Mouse (Mus musculus): ENCODE measurements around the gene Bdkrb1. TPM values are rescaled to one million over a fixed set of nuclear protein-coding genes. Genes with fewer than 3 reads are reported as not detected.

Gene Bdkrb1
- total RNA-seq (2021), result under 1 TPM in 1 of 2 experiments, not detected in 1; 0.20 TPM
- long read RNA-seq, experiment 1, result 0 reads
- long read RNA-seq, experiment 2, result 0 reads

GRCm38 (mm10) chr12:105602581-105603210, at the start of gene Bdkrb1:
Bdkrb1 (plus strand) TSS chr12:105603085.
- DNase-seq, result no peak
- intact Hi-C loops (cut with DNase I), result no loop called here

- DNase-seq, result no peak
- intact Hi-C loops (cut with DNase I), result no loop called here
Observed at GRCm38 (mm10) chr12:105554151-105554772, 48.6 kb upstream of the Bdkrb1 start.

DNA sequence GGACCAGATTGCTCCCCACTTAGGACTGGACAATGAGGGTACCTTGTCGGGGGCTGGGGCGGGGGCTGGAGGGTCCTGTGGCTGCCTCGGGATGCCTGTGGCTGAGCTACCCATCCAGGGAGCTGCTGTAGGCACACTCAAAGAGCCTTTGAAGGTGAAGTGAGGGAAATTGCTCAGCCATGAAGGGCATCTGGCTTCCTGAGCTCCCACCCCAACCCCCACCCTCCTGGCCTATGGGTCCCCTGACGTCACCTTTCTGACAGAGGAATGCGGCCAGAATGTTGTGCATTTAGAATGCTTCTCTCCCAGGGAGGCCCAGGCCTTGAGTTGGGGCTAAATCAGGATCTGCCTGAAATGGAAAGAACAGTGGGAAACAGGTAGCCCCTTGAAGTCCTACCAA, 47.7 kb upstream of the Bdkrb1 start:
- DNase-seq, result no peak
- intact Hi-C loops (cut with DNase I), result no loop called here

GRCm38 (mm10) chr12:105557250-105557925, 45.5 kb upstream of the Bdkrb1 start:
- intact Hi-C loops (cut with DNase I), result no loop called here
- DNase-seq, result peak in 1 of 2 experiments; percentile 58

GRCm38 (mm10) chr12:105561007-105561534, 41.8 kb upstream of the Bdkrb1 start:
- intact Hi-C loops (cut with DNase I), result no loop called here
- no peak for DNase-seq

DNA sequence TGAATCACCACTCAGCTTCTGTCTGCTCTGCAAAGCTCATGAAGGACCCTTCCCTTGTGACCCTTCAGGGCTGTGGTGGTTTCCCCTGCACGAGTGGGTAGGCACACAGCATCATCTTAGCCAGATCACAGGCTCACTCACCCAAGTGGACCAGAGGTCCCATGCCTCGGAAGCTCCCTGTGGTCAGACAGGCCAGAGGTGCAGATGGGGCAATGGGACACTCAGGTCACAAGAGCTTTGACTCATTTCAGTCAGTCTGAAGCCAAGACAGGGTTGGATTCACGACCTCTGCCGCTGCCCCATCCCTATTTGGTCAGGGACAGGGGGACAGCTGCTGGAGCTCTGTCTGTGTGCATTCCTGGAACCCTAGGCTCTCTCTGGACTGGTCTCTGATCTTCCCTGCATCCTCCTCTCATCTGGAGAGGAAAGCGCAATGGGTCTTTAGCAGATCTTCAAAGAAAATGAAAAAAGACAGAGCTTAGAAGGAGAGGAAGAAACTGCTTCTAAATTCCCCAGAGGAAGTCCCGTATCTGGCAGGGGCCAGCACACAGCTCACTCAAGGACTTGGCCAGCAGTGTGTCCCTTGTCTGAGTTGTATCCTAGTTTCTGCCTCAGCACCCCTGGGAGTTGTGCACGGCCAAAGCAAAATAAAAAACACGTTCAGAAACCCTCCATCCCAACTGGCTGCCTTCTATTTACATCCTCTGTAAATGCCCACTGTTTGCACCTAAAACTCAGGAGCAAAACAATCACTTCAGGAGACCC, 40.6 kb upstream of the Bdkrb1 start:
- DNase-seq, result peak in 1 of 2 experiments; percentile 15
- intact Hi-C loops (cut with DNase I), result no loop called here

DNA sequence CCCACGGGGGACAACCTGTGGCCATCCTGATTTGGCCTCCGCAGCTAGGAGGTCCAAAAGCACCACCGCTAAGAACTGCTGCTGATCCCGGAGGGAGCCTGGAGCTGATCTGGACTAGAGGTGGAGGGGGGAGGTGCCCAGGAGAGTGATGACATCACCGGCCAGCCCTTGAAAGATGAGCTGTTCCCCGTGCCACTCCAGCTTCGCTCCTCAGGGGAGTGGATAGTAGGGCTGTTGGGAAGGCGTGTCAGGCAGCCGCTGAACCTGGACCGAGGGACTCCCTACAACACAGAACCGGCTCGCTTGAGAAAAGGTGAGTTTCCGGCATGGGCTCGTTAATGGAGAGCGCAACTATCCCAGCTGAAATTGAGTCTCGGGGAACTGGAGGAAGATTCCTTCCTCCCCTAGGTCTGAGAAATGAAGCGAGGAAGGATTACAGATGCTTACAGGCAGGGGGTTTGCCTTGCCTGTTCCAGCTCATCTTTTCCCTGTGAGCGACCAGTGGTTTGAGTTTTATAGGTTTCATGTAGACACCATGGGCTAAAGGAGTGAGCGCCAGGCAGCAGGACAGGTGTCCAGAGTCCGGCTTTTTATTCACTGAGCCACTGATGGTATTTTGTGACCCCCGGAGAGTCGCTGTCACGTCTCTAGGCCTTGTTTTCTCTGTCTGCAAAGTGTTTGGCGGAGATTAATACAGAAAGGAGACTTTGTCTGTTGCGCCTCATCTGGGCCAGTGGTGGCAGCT, 39.8 kb upstream of the Bdkrb1 start, which contains the start of gene Bdkrb2:
Gene Bdkrb2, plus strand, starts transcription at position 291 of the 745 bp plus-strand sequence.
- peak; percentile 43 to 47 for DNase-seq
- intact Hi-C loops (cut with DNase I), result no loop called here

- intact Hi-C loops (cut with DNase I), result no loop called here
- no peak for DNase-seq
Observed at GRCm38 (mm10) chr12:105563726-105564275, 39.1 kb upstream of the Bdkrb1 start.

DNA sequence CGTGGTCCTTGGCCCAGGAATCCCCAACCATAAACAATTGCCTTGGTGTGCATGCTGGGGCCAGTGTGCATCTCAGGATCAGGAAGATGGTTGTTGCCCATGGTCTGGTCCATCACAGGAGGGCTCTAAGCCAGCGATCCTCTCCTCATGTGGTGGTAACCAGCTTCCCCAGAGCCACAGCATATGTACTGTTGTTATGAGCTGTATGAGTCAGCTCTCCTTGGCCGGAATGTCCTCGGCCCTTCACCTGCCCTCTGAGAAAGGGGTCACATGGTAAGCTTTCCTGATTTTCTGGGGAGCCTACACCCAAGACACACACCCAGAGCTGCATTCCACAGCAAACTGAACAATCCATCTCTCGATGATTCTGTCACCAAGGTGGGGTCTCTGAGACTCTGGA, 37.7 kb upstream of the Bdkrb1 start:
- no peak for DNase-seq
- intact Hi-C loops (cut with DNase I), result no loop called here

- DNase-seq, result no peak
- intact Hi-C loops (cut with DNase I), result no loop called here
Observed at GRCm38 (mm10) chr12:105571867-105572266, 31.0 kb upstream of the Bdkrb1 start.

- intact Hi-C loops (cut with DNase I), result no loop called here
- no peak for DNase-seq
Observed at GRCm38 (mm10) chr12:105572622-105573021, 30.3 kb upstream of the Bdkrb1 start.

- no peak for DNase-seq
- intact Hi-C loops (cut with DNase I), result no loop called here
Observed at GRCm38 (mm10) chr12:105574356-105574755, 28.5 kb upstream of the Bdkrb1 start.

DNA sequence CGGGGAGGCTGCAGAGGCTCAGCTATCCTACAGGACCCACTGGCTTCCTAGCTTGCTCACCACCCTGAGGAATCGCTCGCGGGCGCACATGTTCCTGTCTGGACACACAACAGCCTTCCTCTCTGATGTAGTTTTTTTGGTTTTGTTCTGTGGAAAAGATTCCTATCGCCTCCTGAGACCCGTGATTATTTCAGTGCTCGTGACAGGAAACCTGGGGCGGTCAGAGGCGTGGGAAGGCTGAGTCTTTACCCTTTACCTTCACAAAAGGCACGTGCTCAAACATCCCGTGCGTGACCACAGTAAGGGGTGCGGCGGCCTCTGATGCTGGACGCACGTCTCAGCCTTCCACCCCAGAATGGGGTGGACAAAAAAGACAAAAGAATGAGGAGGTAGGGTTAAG, 22.4 kb upstream of the Bdkrb1 start:
- DNase-seq, result no peak
- intact Hi-C loops (cut with DNase I), result no loop called here

DNA sequence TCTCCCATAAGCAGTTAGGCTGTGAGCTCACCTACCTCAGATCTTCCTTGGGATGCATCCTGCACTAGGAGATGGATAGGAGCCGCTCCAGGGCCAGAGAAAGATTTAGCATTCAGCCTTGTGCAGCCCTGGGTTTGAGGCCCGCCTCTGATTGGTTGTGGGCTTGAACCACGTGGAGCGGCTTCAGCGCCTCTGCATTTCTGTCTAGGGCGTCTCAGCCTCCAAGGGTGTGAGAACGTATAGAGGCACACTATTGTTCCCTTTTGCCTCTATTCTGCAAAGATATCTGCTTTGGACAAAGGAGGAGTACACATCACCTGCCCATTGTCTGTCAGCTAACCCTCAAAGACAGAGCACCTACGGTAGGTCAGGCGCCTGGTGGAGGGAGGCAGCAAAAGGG, 20.4 kb upstream of the Bdkrb1 start:
- DNase-seq, result no peak
- intact Hi-C loops (cut with DNase I), result no loop called here

DNA sequence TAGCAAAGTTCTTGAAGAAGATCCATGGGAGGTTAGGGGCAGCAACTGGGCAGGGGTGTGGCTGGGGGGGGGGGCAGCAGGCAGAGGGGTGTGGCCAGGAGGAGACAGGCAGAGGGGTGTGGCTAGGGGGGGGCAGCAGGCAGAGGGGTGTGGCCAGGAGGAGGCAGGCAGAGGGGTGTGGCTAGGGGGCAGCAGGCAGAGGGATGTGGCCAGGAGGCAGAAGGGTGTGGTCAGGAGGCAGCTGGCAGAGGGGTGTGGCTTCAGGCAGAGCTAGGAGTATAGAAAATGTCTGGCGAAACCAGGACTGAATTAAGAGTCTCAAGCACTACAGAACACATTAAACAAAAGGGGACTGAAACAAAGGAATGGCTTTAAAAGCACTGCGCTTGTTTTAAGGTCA, 19.4 kb upstream of the Bdkrb1 start:
- no peak for DNase-seq
- intact Hi-C loops (cut with DNase I), result no loop called here

DNA sequence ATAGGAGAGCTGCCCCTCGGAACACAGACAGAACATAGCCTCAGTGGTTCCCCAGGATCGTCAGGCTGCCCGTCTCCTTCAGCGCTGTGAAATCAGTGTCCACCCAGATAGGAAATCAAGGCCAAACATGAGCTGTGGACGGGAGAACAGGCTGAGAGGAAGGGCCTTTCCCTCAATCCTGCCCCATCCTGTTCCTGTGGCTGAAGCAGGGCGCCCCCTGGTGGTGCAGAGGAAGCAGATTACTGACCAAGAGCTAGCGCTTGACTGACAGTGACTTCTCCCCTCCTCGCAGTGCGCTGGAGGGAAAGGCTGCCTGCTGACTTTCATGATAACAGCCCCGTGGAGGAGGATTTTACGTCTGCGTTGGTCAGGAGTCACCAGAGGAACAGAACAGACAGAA, 18.0 kb upstream of the Bdkrb1 start:
- peak; percentile 66 to 73 for DNase-seq
- intact Hi-C loops (cut with DNase I), result loop anchor here (1.0 kb wide), 1 partner anchor 87 kb away; no protein-coding TSS in a partner anchor

DNA sequence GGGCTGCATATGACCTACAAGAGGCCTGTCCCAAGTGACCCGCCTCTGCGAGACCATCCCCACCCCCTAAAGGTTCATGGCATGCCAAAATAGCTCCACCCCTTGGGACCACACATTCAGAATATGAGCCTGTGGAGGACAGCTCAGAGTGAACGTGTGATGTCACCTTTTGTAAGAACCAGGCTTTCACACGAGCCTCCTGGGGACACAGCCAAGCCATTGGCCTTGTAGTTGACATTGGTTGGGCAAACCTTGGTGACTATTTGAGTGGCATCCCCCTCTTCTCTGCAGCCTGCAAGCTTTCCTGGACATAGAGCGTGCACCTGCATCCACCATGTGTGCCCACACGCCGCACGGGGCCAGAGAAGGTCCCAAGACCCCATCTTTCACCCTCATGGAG, 15.4 kb upstream of the Bdkrb1 start:
- intact Hi-C loops (cut with DNase I), result no loop called here
- no peak for DNase-seq

GRCm38 (mm10) chr12:105590786-105591185, 12.1 kb upstream of the Bdkrb1 start:
- DNase-seq, result no peak
- intact Hi-C loops (cut with DNase I), result no loop called here

DNA sequence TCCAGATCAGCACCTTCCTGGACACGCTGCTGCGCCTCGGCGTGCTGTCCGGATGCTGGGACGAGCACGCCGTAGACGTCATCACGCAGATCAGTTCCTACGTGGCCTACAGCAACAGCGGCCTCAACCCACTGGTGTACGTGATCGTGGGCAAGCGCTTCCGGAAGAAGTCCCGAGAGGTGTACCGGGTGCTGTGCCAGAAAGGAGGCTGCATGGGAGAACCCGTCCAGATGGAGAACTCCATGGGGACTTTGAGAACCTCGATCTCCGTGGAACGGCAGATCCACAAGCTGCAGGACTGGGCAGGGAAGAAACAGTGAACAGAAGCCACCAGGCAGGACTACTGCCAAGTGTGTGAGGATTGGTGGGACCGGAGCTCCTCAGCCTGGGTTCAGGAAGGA, 10.5 kb upstream of the Bdkrb1 start:
- intact Hi-C loops (cut with DNase I), result no loop called here
- no peak for DNase-seq

DNA sequence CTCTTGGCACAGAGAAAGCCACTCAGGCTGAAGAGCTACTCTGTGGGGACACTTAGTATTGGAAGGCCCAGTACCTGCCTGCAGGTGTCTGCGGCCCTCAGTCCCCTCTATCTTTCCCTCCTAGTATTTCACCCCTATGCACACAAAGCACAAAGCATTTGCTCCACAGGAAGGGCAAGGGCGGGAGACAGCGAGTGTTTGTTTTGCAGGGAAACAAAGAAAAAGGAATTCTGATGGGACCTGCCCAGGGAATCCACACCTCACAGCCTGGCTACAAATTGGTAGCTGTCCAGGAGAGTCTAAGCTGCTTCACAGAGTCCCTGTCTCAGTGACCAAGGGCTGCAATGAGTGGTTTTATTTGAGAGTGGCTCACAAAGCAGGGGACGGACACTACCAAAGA, 9.4 kb upstream of the Bdkrb1 start:
- intact Hi-C loops (cut with DNase I), result no loop called here
- no peak for DNase-seq

Data from gastrocnemius, postnatal 36 days (tissue).